Mouse (Mus musculus) kidney, postnatal 0 days (tissue): ENCODE results near the gene Psmd13. TPM values are rescaled to one million over a fixed set of nuclear protein-coding genes. Genes with fewer than 3 reads are reported as not detected.

Experiments used
- ATAC-seq: fragments of 200-750 bp; cut with Nextera tagmentation; replicated peaks from 2 replicates; pipeline ENCODE4 v1.8.0; 2017; ENCODE audit warnings: low read depth, moderate number of reproducible peaks, moderate TSS enrichment, moderate library complexity; ENCODE audit not compliant: low FRiP score
- DNase-seq: peaks from one replicate; pipeline ENCODE4 v3.0.0-alpha.2; 2016; ENCODE audit warnings: low spot score
- H3K27ac ChIP-seq: fragments of 300-500 bp; sonication (generic); 2 replicates; pipeline ENCODE4 v1.5.1; 2014; ENCODE audit warnings: mild to moderate bottlenecking
- H3K27me3 ChIP-seq: fragments of 300-500 bp; sonication (generic); 2 replicates; pipeline ENCODE4 v1.6.1; 2014; ENCODE audit warnings: low read length, mixed read lengths; ENCODE audit not compliant: insufficient read depth
- H3K36me3 ChIP-seq: fragments of 300-500 bp; sonication (generic); 2 replicates; pipeline ENCODE4 v1.6.1; 2014; ENCODE audit warnings: low read length, mixed read lengths; ENCODE audit not compliant: insufficient read depth
- H3K4me1 ChIP-seq: fragments of 300-500 bp; sonication (generic); replicated peaks from 2 replicates; pipeline ENCODE4 v1.6.1; 2014; ENCODE audit warnings: antibody characterized with exemption, low read length, mixed read lengths; ENCODE audit not compliant: insufficient read depth
- H3K4me2 ChIP-seq: fragments of 300-500 bp; sonication (generic); 2 replicates; pipeline ENCODE4 v1.6.1; 2014; ENCODE audit warnings: mild to moderate bottlenecking, low read length, moderate library complexity, mixed read lengths
- H3K4me3 ChIP-seq: fragments of 300-500 bp; sonication (generic); replicated peaks from 2 replicates; pipeline ENCODE4 v1.5.1; 2014; ENCODE audit warnings: low read depth, low read length
- H3K9ac ChIP-seq: fragments of 300-500 bp; sonication (generic); 2 replicates; pipeline ENCODE4 v1.6.1; 2014; ENCODE audit warnings: low read depth, low read length
- H3K9me3 ChIP-seq: fragments of 300-500 bp; sonication (generic); replicated peaks from 2 replicates; pipeline ENCODE4 v1.6.1; 2016; ENCODE audit warnings: low read length, inconsistent platforms, mixed read lengths
- CTCF ChIP-seq: IDR thresholded peaks from 2 replicates; pipeline ENCODE4 v1.5.1; 2016; ENCODE audit warnings: antibody characterized with exemption, low read depth, mild to moderate bottlenecking, moderate library complexity
- WGBS: fragments of 180-500 bp; shearing (Covaris S2); extraction: QIAGEN DNeasy Blood & Tissue Kit; methylation state at CpG from one replicate; pipeline ENCODE4 v1.1.7; 2014; 5-methylcytosine and 5-hydroxymethylcytosine counted together
- polyA plus RNA-seq: library from polyadenylated mRNA; unstranded; fragments of >200 nt; fragmentation: Nextera tagmentation; extraction: Ambion mirVana; gene quantifications from 2 replicates; pipeline ENCODE4 v1.2.1, GENCODE M21; 2015

Gene Psmd13
- polyA plus RNA-seq: 198 and 219 TPM in 2 replicates

DNA sequence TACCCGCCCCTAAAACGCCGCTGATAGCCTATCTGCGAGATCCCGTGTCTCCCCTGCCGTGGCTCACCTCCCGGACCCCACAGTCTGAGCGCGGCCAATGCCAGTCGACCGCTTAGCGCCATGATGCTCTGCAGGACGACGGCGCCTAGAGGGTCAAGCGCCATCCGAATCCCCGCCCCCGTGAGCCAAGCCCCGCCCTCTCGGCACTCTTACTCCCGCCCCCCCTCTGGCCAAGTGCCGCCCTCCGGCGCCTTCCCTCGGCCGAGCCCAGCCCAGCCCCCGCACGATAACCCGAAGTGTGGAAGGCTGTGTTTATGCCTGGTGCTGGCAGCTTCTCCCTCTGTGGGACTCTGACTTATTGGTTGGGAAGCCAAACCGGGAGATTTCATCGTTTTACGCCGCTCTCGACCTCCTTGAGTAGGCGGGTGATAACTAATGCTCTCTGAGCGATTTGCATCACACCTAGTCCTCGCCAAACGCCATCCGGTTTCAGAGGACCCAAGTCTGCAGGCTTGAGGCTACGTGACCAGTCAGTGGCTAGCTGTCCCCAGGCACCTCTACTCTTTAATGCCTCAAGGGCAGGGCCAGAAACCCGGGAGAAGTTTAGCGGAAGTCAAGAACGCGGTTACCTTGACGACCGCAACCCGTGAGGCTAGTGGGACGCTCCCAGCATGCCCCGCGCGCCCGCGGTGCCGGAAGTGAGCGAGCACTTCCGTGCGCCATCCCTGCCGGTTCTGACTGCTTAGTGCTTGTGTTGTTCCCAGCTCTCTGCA is at the start of gene Psmd13, which contains the start of gene Sirt3:
Gene Psmd13 (plus strand): TSS at position 273 of the 773 bp plus-strand sequence.
Gene Sirt3 (minus strand): TSS at position 614 of the 773 bp plus-strand sequence.
- H3K4me1 ChIP-seq: 0 out of 2 replicates have a peak, but pooled peaks cover 3% of the 10 kb centered on the region
- DNase-seq (peak; percentile 96), ATAC-seq (peak; percentile 95)
- H3K9ac ChIP-seq: peak within 1 kb of the TSS; percentile 86
- peaks cover 7% of the 10 kb centered on the region; the same call in 1 of the 2 replicates for H3K36me3 ChIP-seq
- H3K9me3 ChIP-seq: no peaks in the 10 kb centered on the region
- peak within 1 kb of the TSS; percentile 85 for H3K4me3 ChIP-seq
- H3K27ac ChIP-seq: peak within 1 kb of the TSS; percentile 92
- under 1% methylated on average over 59 of the region's 59 CpGs for WGBS
- peak within 1 kb of the TSS; percentile 89 for H3K4me2 ChIP-seq
- TF ChIP-seq CTCF: no peak; the same call in 1 of the 2 replicates
- no peaks in the 10 kb centered on the region for H3K27me3 ChIP-seq

DNA sequence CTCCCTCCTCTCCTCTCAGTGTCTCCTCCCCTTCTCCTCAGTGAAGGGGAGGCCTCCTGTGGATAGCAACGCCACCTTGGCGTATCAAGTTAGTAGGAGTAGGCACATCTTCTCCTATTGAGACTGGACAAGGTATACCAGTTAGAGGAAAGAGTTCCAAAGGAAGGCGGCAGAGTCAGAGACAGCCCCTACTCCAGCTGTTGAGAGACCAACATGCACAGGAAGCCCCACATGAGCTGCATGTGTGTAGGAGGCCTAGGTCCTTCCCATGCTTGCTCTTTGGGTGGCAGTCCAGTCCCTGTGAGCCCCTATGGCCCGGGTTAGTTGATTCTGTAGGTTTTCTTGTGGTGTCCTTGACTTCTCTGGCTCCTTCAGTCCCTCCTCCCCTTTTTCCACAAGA is 48.4 kb upstream of the Psmd13 start:
- no peak for TF ChIP-seq CTCF
- no peaks in the 10 kb centered on the region for H3K9me3 ChIP-seq
- H3K27ac ChIP-seq: no peak overlapping the region
- ATAC-seq (no peak), DNase-seq (no peak)
- H3K27me3 ChIP-seq: no peaks in the 10 kb centered on the region
- no peaks in the 10 kb centered on the region for H3K36me3 ChIP-seq
- WGBS: 92% methylated on average over 4 of the region's 4 CpGs
- H3K4me3 ChIP-seq: no peak overlapping the region
- no peaks in the 10 kb centered on the region for H3K4me1 ChIP-seq
- H3K9ac ChIP-seq: no peak overlapping the region
- H3K4me2 ChIP-seq: no peak overlapping the region

DNA sequence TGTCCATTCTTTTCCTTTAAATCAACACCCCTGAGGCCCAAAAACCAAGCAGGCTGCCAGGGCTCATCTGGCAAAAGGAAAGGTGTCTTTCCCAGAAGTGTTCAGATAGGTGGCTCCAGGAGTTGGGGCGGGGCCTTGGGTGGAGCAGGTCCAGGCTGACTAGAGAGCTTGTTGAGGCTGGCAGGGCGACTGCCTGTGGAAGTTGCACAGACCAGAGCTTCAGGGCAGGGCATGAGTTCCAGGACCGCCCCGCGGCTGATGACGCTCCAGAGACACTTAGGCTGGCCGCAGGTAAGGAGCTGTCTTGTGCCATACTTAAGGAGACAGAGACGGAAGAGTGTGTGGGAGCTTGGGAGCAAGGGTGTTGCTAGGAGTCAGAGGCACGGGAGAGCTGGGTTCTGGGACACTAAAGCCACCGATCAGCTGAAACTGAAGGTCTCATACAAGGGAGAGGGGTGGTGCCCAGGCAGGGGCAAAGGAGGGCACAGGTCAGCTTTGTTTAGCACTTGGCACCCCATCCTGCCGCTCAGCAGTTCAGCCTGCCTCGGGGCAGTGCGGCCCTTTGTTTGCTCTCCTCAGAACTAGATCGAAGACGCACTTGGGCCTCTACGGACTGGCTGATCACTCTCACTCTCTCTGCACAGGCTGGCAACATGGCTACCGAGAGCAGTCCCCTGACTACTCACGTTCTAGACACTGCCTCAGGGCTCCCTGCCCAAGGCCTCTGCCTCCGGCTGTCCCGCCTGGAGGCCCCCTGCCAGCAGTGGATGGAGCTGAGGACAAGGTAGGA is 46.6 kb upstream of the Psmd13 start, which contains the start of gene Urah:
Gene Urah (plus strand): TSS at position 51 of the 790 bp plus-strand sequence.
- H3K36me3 ChIP-seq: no peaks in the 10 kb centered on the region
- H3K9me3 ChIP-seq: no peaks in the 10 kb centered on the region
- H3K4me2 ChIP-seq: no peak within 1 kb of the TSS
- no peaks in the 10 kb centered on the region for H3K4me1 ChIP-seq
- H3K4me3 ChIP-seq: no peak within 1 kb of the TSS
- no peak for DNase-seq
- no peak within 1 kb of the TSS for H3K27ac ChIP-seq
- H3K9ac ChIP-seq: no peak within 1 kb of the TSS
- no peak for TF ChIP-seq CTCF
- no peaks in the 10 kb centered on the region for H3K27me3 ChIP-seq
- ATAC-seq: no peak
- 53% methylated on average over 20 of the region's 20 CpGs for WGBS

DNA sequence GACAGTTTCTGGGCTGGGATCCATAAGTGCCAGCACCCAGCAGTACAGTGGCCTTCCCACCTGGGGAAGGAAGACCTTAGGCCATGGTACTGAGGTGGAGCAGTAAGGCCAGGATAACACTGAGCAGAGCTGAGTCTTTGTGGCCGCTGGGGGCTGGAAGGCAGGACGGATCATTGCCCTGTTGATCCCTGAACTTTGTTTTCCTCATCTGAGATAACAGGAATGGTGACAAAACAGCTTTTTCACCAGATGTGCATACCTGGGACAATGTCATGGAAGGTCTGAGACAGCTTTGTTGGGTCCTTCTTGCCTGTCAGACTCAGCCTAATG is 46.0 kb upstream of the Psmd13 start:
- Histone ChIP-seq H3K4me3 (no peak overlapping the region), H3K9me3 (no peaks in the 10 kb centered on the region), H3K4me2 (no peak overlapping the region), H3K27ac (no peak overlapping the region), H3K36me3 (no peaks in the 10 kb centered on the region), H3K27me3 (no peaks in the 10 kb centered on the region), H3K4me1 (no peaks in the 10 kb centered on the region), H3K9ac (no peak overlapping the region)
- DNase-seq (no peak), ATAC-seq (no peak)
- TF ChIP-seq CTCF: no peak
- 77% methylated on average over 2 of the region's 2 CpGs for WGBS

DNA sequence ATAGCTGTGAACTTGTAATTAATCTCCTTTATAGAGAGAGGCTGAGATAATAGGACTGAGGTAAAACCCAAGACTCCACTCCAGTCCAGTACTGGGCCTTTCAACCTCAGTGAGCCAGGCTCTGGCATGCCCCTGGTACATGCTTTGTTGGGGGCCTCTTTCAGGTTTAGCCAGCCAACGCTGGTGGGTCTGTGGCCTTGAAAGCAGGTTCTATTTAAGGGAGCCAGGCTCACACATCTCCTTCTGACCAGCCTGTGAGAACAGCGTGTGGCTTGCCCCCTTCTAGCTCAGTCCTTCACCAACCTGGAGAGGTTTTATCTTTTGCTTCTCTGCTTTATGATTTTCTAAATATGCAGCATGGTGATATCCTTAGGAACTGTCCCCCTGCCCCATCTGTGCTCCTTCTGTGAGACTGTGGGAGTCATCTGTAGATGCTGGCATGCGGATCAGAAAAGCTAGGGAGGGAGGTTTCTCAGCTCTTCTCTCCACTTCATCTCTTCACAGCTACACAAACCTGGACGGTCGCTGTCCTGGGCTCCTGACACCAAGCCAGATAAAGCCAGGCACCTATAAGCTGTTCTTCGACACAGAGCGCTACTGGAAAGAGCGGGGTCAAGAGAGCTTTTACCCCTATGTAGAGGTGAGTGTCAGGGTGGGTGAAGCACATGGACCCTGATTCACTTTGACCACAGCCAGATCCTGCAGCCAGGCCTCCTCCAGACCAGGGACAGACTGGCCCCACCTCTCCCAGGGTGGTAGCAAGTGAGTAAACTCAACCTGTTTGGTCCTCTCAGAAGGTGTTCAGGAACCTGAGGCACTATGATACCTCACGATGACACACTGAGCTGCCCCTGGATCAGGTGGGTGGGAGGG is 45.3 kb upstream of the Psmd13 start:
- no peaks in the 10 kb centered on the region for H3K4me1 ChIP-seq
- no peak for TF ChIP-seq CTCF
- no peak overlapping the region for H3K9ac ChIP-seq
- no peaks in the 10 kb centered on the region for H3K27me3 ChIP-seq
- WGBS: 75% methylated on average over 9 of the region's 9 CpGs
- H3K36me3 ChIP-seq: no peaks in the 10 kb centered on the region
- ATAC-seq: no peak
- H3K4me2 ChIP-seq: no peak overlapping the region
- H3K9me3 ChIP-seq: no peaks in the 10 kb centered on the region
- DNase-seq: no peak
- no peak overlapping the region for H3K27ac ChIP-seq
- no peak overlapping the region for H3K4me3 ChIP-seq

DNA sequence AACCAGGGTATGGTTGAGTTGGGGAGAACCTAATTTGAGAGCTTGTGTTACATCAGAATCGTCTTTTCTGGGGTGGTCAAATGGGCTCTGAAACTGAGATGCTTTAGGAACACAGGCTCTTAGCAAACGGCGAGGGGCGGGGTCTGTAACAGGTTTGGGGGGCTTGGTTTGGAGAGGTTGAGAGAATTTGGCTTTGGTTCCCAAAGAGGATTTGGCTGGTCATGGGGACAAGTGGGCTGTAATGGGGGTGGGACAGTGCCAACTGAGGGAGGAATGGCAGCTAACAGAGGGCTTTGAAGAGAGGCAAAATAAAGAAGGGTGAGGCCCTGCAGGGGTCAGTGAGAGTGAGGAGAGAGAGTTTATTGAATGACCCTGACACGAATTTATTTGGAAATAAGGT is 42.2 kb upstream of the Psmd13 start:
- Histone ChIP-seq H3K4me3 (no peak overlapping the region), H3K27me3 (no peaks in the 10 kb centered on the region), H3K4me2 (no peak overlapping the region), H3K4me1 (no peaks in the 10 kb centered on the region), H3K36me3 (no peaks in the 10 kb centered on the region), H3K9me3 (no peaks in the 10 kb centered on the region), H3K27ac (no peak overlapping the region), H3K9ac (no peak overlapping the region)
- no peak for ATAC-seq
- no peak for TF ChIP-seq CTCF
- 47% methylated on average over 5 of the region's 5 CpGs for WGBS
- DNase-seq: no peak
